Mouse (Mus musculus) E14TG2a.4 (cell line): ENCODE measurements around the gene Rapgef1.

Experiments used
- CTCF ChIP-seq: conservative IDR thresholded peaks from 2 replicates; pipeline ENCODE4 v1.5.1; 2014; ENCODE audit warnings: low read length
- NANOG ChIP-seq: IDR thresholded peaks from 2 replicates; pipeline ENCODE4 v1.6.1; 2014; ENCODE audit warnings: borderline replicate concordance, low read length, mixed read lengths

- no peak for TF ChIP-seq CTCF
- no peak for TF ChIP-seq NANOG
Measured at GRCm38 (mm10) chr2:29668963-29669362, 49.4 kb downstream of the Rapgef1 start.
